Mouse (Mus musculus) heart, postnatal 0 days (tissue): ENCODE measurements at regions not wholly inside any gene's neighbourhood (a gene's known extent, or its start where the extent isn't known, plus 50 kb on each side); places are given as distances from the start of the nearest gene placed in this dataset.

Experiments used
- CTCF ChIP-seq: IDR thresholded peaks from 2 replicates; pipeline ENCODE4 v1.5.1; 2016; ENCODE audit warnings: antibody characterized with exemption, control low read depth, low read depth
- EP300 ChIP-seq: IDR thresholded peaks from 2 replicates; pipeline ENCODE4 v1.6.1; 2016; ENCODE audit warnings: antibody characterized with exemption, low read depth

DNA sequence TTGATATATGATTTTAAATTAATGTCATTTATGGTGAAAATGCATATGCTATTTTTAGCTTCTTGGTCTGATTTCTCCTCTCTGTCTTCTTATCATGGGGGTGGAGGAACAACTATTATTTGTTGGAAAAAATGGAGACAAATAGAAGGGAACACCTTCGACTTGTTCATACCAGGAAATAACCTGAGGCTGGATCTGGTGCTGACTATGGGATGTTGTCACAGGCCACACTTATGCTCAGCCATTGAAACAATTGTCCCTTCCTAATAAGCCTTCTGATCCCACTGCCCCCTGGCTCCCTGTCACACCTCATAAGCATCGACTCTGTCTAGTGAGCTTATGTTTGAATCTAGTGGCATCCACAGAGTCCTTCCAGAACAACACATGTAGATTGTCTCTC is 210.3 kb upstream of the Irx2 start:
- TF ChIP-seq CTCF (no peak), EP300 (no peak)
